Mouse (Mus musculus): ENCODE data around the gene Gnb5.
A peak's percentile ranks its signal among the peaks of the same experiment; 100 is the strongest.

The Gnb5 gene

DNA sequence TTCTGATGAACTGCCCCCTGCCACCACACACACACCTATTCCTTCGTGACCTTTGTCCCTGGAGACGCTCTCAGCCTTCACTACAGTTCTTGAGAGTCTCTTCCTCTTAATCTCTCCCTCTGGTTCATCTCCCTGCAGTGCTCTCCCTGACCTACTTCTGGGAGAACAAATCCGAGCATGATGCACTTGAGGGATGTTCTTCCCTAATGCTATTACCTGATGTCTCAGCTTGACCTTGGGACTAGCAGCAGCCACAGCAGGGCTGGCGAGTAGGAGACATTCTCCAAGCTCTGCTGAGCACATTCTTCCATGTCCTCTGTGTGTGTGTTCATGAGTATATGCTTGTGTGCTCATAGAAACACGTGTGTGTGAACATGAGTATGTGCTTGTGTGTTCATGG is 2.5 kb downstream of the Gnb5 start:
- no peak for DNase-seq

GRCm38 (mm10) chr9:75312008-75312407 is 5.9 kb downstream of the Gnb5 start:
- peak; percentile 87 for DNase-seq

DNA sequence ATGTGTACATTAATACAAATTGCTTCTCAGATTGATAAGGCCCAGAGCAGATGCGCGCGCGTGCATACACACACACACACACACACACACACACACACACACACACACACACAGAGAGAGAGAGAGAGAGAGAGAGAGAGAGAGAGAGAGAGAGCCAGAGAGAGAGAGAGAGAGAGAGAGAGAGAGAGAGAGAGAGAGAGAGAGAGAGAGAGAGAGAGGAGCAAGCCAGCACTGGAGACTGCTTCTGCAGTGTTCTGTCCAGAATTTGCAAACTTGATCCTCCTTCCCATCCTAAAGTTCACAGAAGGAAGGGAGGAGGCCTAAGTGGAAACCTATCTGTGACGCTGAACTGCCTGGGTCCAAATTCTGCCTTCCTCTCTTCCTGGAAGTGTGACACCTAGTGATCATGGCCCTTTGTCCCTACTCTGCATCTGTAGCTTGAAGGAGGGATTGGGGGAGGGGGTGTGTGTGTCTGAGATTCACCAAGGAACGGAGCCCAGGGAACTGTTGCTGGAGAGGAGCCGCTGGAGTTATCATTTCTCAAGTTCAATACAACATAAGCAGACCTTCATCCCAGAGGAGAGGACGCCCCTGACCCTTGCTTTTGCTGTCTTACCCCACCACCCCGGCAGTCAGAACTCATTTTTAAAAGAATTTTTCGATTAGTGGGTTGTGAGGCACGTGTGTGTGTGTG is 7.2 kb downstream of the Gnb5 start:
- DNase-seq, result no peak

DNA sequence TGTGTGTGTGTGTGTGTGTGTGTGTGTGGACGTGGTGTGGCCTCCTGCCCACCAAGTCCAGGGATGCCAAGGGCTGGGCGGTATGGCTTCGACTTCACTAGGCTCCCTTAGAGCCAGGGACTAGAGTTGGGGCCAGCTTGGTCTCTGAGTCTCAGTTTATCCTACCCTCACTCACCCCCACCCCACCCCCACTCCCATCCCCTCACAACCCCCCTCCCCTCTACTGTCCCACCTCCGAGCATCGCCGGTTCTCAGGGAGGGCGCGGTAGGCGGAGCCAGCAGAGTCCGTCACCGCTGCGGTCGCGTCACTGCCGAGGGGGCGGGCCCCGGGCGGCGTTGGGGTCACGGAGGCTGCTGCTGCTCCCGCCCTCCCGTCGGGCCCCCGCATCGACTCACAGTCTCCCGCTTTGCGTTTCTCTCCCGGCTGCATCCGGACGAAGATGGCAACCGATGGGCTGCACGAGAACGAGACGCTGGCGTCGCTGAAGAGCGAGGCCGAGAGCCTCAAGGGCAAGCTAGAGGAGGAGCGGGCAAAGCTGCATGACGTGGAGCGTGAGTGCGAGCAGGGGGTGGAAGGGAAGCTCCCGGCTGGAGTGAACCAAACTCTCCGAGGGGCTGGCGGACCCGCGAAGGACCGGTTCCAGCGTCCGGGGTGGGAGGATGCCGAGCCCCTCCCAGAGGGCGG is 7.9 kb downstream of the Gnb5 start:
- DNase-seq, result peak; percentile 91

GRCm38 (mm10) chr9:75314517-75315105 is 8.5 kb downstream of the Gnb5 start:
- no peak for DNase-seq

DNA sequence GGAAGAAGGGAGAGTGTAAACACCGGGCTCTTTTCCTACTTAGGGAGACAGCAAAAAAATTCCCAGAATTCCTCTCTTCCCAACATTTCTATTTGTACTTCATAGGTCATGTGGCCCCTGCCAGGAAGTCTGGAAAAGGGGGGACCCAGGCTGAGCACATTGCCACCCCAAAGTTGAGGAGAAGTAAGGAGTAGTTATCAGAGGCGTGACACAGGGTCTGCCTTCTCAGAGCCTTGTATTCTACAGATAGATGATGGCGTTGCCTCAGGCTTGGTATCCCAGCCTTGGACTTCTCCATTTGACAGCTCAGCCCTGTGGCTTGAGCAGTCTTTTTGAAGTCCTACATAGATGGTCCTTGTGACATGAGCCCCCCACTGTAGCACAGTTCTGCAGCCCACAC is 9.2 kb downstream of the Gnb5 start:
- DNase-seq, result no peak

DNA sequence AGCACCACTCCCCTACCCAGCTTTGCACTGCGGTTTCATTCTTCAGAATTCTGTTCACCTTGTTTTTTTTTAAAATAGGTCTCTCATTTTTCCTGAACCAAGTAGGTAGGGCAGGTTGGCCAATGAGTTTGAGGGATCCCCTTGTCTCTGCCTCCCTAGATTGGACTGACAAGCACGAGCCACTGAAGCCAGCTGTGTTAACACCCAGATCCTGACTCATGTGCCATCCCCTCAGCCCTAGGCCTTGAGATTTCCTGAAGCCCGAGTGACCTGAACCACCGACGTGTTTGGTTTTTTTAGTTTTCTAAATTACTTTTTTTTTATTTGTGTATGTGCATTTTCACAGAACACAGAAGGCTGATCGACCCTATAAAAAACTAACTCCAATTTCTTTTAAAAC is 10.7 kb downstream of the Gnb5 start:
- DNase-seq, result no peak

GRCm38 (mm10) chr9:75318196-75318595 is 12.1 kb downstream of the Gnb5 start:
- DNase-seq, result no peak

GRCm38 (mm10) chr9:75319365-75319764 is 13.3 kb downstream of the Gnb5 start:
- peak; percentile 66 for DNase-seq

GRCm38 (mm10) chr9:75322099-75322885 is 16.2 kb downstream of the Gnb5 start:
- DNase-seq, result peak; percentile 78

- no peak for DNase-seq
Measured at GRCm38 (mm10) chr9:75328047-75328446, 22.0 kb downstream of the Gnb5 start.

GRCm38 (mm10) chr9:75330821-75331220 is 24.7 kb downstream of the Gnb5 start:
- DNase-seq, result no peak

DNA sequence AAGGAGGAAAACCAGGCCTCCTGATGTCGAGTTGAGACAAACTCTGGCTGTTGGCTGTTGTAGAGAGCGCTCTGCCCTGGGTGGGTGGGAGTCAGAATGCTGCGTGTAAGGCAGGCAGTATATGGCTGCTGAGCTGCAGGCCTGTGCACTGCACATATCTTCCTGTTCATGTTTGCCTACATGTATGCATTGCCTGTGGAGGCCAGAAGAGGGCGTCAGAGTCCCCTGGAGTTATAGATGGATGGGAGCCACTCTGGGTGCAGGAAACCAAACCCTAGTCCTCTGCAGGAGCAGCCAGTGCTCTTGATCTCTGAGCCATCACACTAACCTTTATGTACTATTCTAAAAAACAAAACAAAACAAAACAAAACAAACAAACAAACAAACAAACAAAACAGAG is 28.4 kb downstream of the Gnb5 start:
- DNase-seq, result no peak

- DNase-seq, result no peak
Measured at GRCm38 (mm10) chr9:75338016-75338415, 31.9 kb downstream of the Gnb5 start.

GRCm38 (mm10) chr9:75342433-75342832 is 36.3 kb downstream of the Gnb5 start:
- no peak for DNase-seq

DNA sequence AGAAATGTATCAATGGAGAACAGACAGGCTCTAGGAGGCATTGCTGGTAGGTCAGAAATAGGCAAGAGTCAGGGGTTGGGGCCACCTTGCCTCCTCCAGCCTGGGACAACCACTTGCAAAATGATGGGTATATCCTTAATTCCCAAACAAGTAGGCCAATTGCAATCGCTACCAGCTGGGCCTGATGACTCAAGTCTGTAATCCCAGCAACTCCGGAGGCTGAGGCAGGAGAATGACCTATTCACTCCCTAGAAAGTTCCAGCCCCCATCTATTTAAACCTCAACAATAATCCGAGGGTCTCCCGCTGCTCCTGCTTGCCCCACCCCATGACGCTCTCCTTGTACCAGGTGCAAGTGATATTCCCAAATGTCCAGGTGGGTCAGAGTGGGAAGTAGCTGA is 41.4 kb downstream of the Gnb5 start, which contains the start of gene Bcl2l10:
Bcl2l10 (plus strand) TSS at position 301 of the 400 bp plus-strand sequence.
- DNase-seq, result no peak

DNA sequence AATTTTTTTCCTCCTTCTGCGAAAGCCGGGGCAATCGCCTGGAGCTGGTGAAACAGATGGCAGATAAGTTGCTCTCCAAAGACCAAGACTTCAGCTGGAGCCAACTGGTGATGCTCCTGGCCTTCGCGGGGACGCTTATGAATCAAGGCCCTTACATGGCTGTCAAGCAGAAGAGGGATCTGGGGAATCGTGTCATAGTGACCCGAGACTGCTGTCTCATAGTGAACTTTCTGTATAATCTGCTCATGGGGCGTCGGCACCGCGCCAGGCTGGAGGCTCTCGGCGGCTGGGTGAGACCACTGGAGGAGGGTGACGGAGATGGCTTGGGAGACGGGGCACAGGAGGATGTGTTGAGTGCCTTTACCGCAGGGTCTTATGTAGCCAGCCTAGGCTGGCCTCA is 42.0 kb downstream of the Gnb5 start:
- no peak for DNase-seq

- no peak for DNase-seq
Measured at GRCm38 (mm10) chr9:75348641-75349040, 42.6 kb downstream of the Gnb5 start.

- no peak for DNase-seq
Measured at GRCm38 (mm10) chr9:75353094-75353493, 47.0 kb downstream of the Gnb5 start.

- no peak for DNase-seq
Measured at GRCm38 (mm10) chr9:75355783-75356182, 49.7 kb downstream of the Gnb5 start.

- no peak for DNase-seq
Measured at GRCm38 (mm10) chr9:75357087-75357654, 51.1 kb downstream of the Gnb5 start.

DNA sequence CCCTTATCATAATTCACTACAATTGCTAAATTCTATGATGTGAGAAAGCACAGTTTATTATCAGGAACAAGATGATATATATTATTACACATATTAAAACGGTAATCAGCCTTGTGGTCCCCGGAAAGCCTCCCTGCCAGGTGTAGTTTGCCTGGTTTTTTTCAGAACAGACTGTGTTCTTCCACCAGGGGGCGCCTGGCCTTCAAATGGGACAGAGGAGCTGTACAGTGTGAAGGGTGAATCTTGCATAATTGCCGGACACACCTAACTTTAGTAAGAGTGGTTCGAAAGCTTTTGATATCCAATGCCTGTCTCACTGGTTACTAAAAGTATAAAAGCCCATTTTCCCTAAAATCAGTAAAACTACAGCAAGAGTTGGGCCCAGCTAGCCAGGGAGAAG is 55.6 kb downstream of the Gnb5 start:
- DNase-seq, result peak; percentile 65

GRCm38 (mm10) chr9:75362201-75362600 is 56.1 kb downstream of the Gnb5 start:
- DNase-seq, result no peak
